Mouse (Mus musculus) kidney, adult 9 months (tissue): ENCODE data around the gene Gm11116.
"Not testable (repeated sequence)": the region's sequence is repeated elsewhere in the genome, so short reads cannot be mapped to it uniquely, and the experiment has no call there.

Source experiments
- DNase-seq: peaks from one replicate; pipeline ENCODE4 v3.0.0; 2022

The Gm11116 gene

DNA sequence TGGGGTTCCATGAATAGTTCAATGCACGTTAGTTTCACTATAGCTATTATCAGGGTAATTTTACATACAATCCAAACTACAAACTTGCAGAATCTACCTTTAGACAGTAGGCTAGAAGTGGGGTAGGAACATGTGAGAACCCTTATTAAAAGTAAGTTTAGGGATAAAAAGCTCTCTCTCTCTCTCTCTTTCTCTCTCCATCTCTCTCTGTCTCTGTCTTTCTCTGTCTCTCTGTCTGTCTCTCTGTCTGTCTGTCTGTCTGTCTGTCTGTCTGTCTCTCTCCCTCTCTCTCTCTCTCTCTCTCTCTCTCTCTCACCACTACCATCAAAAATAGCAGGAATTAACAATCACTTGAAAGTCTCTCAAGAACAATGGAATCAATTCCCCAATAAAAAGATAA is at the start of gene Gm11116:
Gene Gm11116 (minus strand): TSS at position 101 of the 400 bp plus-strand sequence.
- no peak for DNase-seq

DNA sequence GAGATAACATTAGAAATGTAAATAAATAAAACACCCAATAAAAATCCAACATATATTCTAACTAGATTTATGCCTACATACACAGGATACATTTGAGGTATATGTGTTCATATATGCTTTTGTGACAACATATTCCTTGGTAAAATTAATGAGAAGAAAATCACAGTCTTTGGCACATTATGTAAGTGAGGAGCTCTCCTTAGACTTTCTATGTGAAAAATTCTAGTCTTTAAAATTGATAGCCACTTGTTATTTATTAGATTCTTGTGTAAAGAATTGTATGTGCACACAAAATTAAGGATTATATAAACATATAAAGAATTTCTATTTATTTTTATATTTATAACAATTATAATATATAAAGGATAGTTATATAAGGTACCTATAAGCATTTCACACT is 42.7 kb upstream of the Gm11116 start, which contains the start of gene Gm11115:
Gene Gm11115 (minus strand): TSS at position 101 of the 400 bp plus-strand sequence.
- DNase-seq: no peak

DNA sequence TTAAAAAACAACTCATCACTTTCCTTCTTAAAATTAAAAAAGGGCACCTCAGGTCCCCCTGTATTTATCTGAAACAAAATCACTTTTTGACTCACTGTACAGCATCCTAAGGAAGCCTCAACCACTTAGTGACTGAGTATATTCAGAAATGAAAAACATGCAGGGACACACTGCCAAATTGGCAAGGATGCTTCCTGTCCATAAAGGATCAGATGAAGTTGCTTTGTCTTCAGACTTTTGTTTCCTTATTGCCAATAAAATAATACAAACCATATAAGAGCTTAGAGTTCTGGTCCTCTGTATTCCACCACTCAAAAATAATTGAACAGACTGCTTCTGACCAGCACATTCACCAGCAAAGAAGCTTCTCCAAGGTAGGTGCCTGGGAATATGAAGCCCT is 25.1 kb downstream of the Gm11116 start, which contains the start of gene Smr2:
Gene Smr2 (plus strand): TSS at position 301 of the 400 bp plus-strand sequence.
- DNase-seq: not testable (repeated sequence)
